Mouse (Mus musculus): Measurements from ENCODE around the gene Rhot1. TPM values are rescaled to one million over a fixed set of nuclear protein-coding genes. Genes with fewer than 3 reads are reported as not detected.

The Rhot1 gene
- polyA plus RNA-seq, 1 experiment, result 24.9 TPM

- no peaks in the 10 kb centered on the region for H3K27me3 ChIP-seq (ENCODE audit: control insufficient read depth, insufficient read depth, insufficient read length)
- H3K4me2 ChIP-seq (ENCODE audit: low read depth), result no peak overlapping the region
- H3ac ChIP-seq (ENCODE audit: control insufficient read depth, insufficient read length), result no peak overlapping the region
- no peaks in the 10 kb centered on the region for H3K36me3 ChIP-seq (ENCODE audit: control insufficient read depth, insufficient read depth)
- no peaks in the 10 kb centered on the region for H3K79me2 ChIP-seq (ENCODE audit: control insufficient read depth, insufficient read depth)
- no peak overlapping the region for H3K4me3 ChIP-seq
- TF ChIP-seq TCF3 (IDR thresholded peaks at IDR 0.05; ENCODE audit: insufficient read length, low read depth), result no peak
- no peak for TF ChIP-seq REST (IDR thresholded peaks at IDR 0.05; ENCODE audit: insufficient read depth, insufficient read length)
- no peak for TF ChIP-seq CEBPB (IDR thresholded peaks at IDR 0.05; ENCODE audit: insufficient read depth, poor library complexity, severe bottlenecking)
- no peak for TF ChIP-seq POLR2AphosphoS2 (IDR thresholded peaks at IDR 0.05; ENCODE audit: insufficient read length, low read depth)
- no peak for TF ChIP-seq SRF (IDR thresholded peaks at IDR 0.05; ENCODE audit: control insufficient read depth, insufficient read length, low read depth)
- TF ChIP-seq E2F4 (IDR thresholded peaks at IDR 0.05; ENCODE audit: insufficient read depth), result no peak
- no peak for TF ChIP-seq TCF12 (IDR thresholded peaks at IDR 0.05; ENCODE audit: insufficient read depth, poor library complexity, severe bottlenecking)
- no peak for TF ChIP-seq MYOG (IDR thresholded peaks at IDR 0.05; ENCODE audit: control insufficient read depth in 1 of 3, insufficient read depth in 1 of 3, insufficient read length in 2 of 3, low read depth in 2 of 3)
- no peak for TF ChIP-seq MYOD1 (IDR thresholded peaks at IDR 0.05; ENCODE audit: control insufficient read depth in 1 of 3, insufficient read length in 2 of 3, low read depth in 2 of 3)
- TF ChIP-seq MAX (IDR thresholded peaks at IDR 0.05; ENCODE audit: low read depth), result no peak
- no peak for TF ChIP-seq POLR2A (IDR thresholded peaks at IDR 0.05; ENCODE audit: insufficient read length, low read depth)
- TF ChIP-seq USF1 (IDR thresholded peaks at IDR 0.05; ENCODE audit: low read depth), result no peak
Observed at GRCm38 (mm10) chr11:80202296-80202695, 6.5 kb upstream of the Rhot1 start.

- no peaks in the 10 kb centered on the region for H3K27me3 ChIP-seq (ENCODE audit: control insufficient read depth, insufficient read depth, insufficient read length)
- H3K36me3 ChIP-seq (ENCODE audit: control insufficient read depth, insufficient read depth), result no peaks in the 10 kb centered on the region
- TF ChIP-seq POLR2AphosphoS2 (IDR thresholded peaks at IDR 0.05; ENCODE audit: insufficient read length, low read depth), result no peak
- TF ChIP-seq MAX (IDR thresholded peaks at IDR 0.05; ENCODE audit: low read depth), result no peak
- no peak for TF ChIP-seq E2F4 (IDR thresholded peaks at IDR 0.05; ENCODE audit: insufficient read depth)
- TF ChIP-seq MYOG (IDR thresholded peaks at IDR 0.05; ENCODE audit: control insufficient read depth in 1 of 3, insufficient read depth in 1 of 3, insufficient read length in 2 of 3, low read depth in 2 of 3), result no peak
- no peak for TF ChIP-seq REST (IDR thresholded peaks at IDR 0.05; ENCODE audit: insufficient read depth, insufficient read length)
- TF ChIP-seq USF1 (IDR thresholded peaks at IDR 0.05; ENCODE audit: low read depth), result no peak
- TF ChIP-seq TCF3 (IDR thresholded peaks at IDR 0.05; ENCODE audit: insufficient read length, low read depth), result no peak
- no peak for TF ChIP-seq MYOD1 (IDR thresholded peaks at IDR 0.05; ENCODE audit: control insufficient read depth in 1 of 3, insufficient read length in 2 of 3, low read depth in 2 of 3)
- TF ChIP-seq SRF (IDR thresholded peaks at IDR 0.05; ENCODE audit: control insufficient read depth, insufficient read length, low read depth), result no peak
- no peak for TF ChIP-seq CEBPB (IDR thresholded peaks at IDR 0.05; ENCODE audit: insufficient read depth, poor library complexity, severe bottlenecking)
- TF ChIP-seq POLR2A (IDR thresholded peaks at IDR 0.05; ENCODE audit: insufficient read length, low read depth), result no peak
- TF ChIP-seq TCF12 (IDR thresholded peaks at IDR 0.05; ENCODE audit: insufficient read depth, poor library complexity, severe bottlenecking), result no peak
- H3ac ChIP-seq (ENCODE audit: control insufficient read depth, insufficient read length), result no peak overlapping the region
- no peak overlapping the region for H3K4me3 ChIP-seq
- H3K79me2 ChIP-seq (ENCODE audit: control insufficient read depth, insufficient read depth), result no peaks in the 10 kb centered on the region
- H3K4me2 ChIP-seq (ENCODE audit: low read depth), result no peak overlapping the region
Observed at GRCm38 (mm10) chr11:80204037-80204436, 4.8 kb upstream of the Rhot1 start.

GRCm38 (mm10) chr11:80204941-80205340, 3.9 kb upstream of the Rhot1 start:
- Histone ChIP-seq H3ac (ENCODE audit: control insufficient read depth, insufficient read length) (no peak overlapping the region), H3K27me3 (ENCODE audit: control insufficient read depth, insufficient read depth, insufficient read length) (no peaks in the 10 kb centered on the region)
- TF ChIP-seq CEBPB (IDR thresholded peaks at IDR 0.05; ENCODE audit: insufficient read depth, poor library complexity, severe bottlenecking) (no peak), MYOG (IDR thresholded peaks at IDR 0.05; ENCODE audit: control insufficient read depth in 1 of 3, insufficient read depth in 1 of 3, insufficient read length in 2 of 3, low read depth in 2 of 3) (no peak), TCF3 (IDR thresholded peaks at IDR 0.05; ENCODE audit: insufficient read length, low read depth) (no peak), MYOD1 (IDR thresholded peaks at IDR 0.05; ENCODE audit: control insufficient read depth in 1 of 3, insufficient read length in 2 of 3, low read depth in 2 of 3) (no peak), SRF (IDR thresholded peaks at IDR 0.05; ENCODE audit: control insufficient read depth, insufficient read length, low read depth) (no peak), POLR2A (IDR thresholded peaks at IDR 0.05; ENCODE audit: insufficient read length, low read depth) (no peak), MAX (IDR thresholded peaks at IDR 0.05; ENCODE audit: low read depth) (no peak), TCF12 (IDR thresholded peaks at IDR 0.05; ENCODE audit: insufficient read depth, poor library complexity, severe bottlenecking) (no peak), POLR2AphosphoS2 (IDR thresholded peaks at IDR 0.05; ENCODE audit: insufficient read length, low read depth) (no peak), E2F4 (IDR thresholded peaks at IDR 0.05; ENCODE audit: insufficient read depth) (no peak), USF1 (IDR thresholded peaks at IDR 0.05; ENCODE audit: low read depth) (no peak), REST (IDR thresholded peaks at IDR 0.05; ENCODE audit: insufficient read depth, insufficient read length) (no peak)

GRCm38 (mm10) chr11:80208465-80208859, 357 bp upstream of the Rhot1 start:
- peak overlapping the region; percentile 37 for H3K4me2 ChIP-seq (ENCODE audit: low read depth)
- peak overlapping the region; percentile 17 for H3ac ChIP-seq (ENCODE audit: control insufficient read depth, insufficient read length)
- H3K79me2 ChIP-seq (ENCODE audit: control insufficient read depth, insufficient read depth), result peaks cover 39% of the 10 kb centered on the region
- no peaks in the 10 kb centered on the region for H3K27me3 ChIP-seq (ENCODE audit: control insufficient read depth, insufficient read depth, insufficient read length)
- H3K4me3 ChIP-seq, result peak overlapping the region; percentile 80
- TF ChIP-seq POLR2AphosphoS2 (IDR thresholded peaks at IDR 0.05; ENCODE audit: insufficient read length, low read depth) (no peak), TCF3 (IDR thresholded peaks at IDR 0.05; ENCODE audit: insufficient read length, low read depth) (no peak), SRF (IDR thresholded peaks at IDR 0.05; ENCODE audit: control insufficient read depth, insufficient read length, low read depth) (no peak), USF1 (IDR thresholded peaks at IDR 0.05; ENCODE audit: low read depth) (no peak), CEBPB (IDR thresholded peaks at IDR 0.05; ENCODE audit: insufficient read depth, poor library complexity, severe bottlenecking) (no peak), E2F4 (IDR thresholded peaks at IDR 0.05; ENCODE audit: insufficient read depth) (no peak), REST (IDR thresholded peaks at IDR 0.05; ENCODE audit: insufficient read depth, insufficient read length) (no peak), MAX (IDR thresholded peaks at IDR 0.05; ENCODE audit: low read depth) (no peak), MYOD1 (IDR thresholded peaks at IDR 0.05; ENCODE audit: control insufficient read depth in 1 of 3, insufficient read length in 2 of 3, low read depth in 2 of 3) (no peak), TCF12 (IDR thresholded peaks at IDR 0.05; ENCODE audit: insufficient read depth, poor library complexity, severe bottlenecking) (no peak), POLR2A (IDR thresholded peaks at IDR 0.05; ENCODE audit: insufficient read length, low read depth) (no peak), MYOG (IDR thresholded peaks at IDR 0.05; ENCODE audit: control insufficient read depth in 1 of 3, insufficient read depth in 1 of 3, insufficient read length in 2 of 3, low read depth in 2 of 3) (no peak)
- H3K36me3 ChIP-seq (ENCODE audit: control insufficient read depth, insufficient read depth), result no peaks in the 10 kb centered on the region

More at GRCm38 (mm10) chr11:80204941-80205340, 3.9 kb upstream of the Rhot1 start:
- no peaks in the 10 kb centered on the region for H3K36me3 ChIP-seq (ENCODE audit: control insufficient read depth, insufficient read depth)
- H3K79me2 ChIP-seq (ENCODE audit: control insufficient read depth, insufficient read depth), result peaks cover 4% of the 10 kb centered on the region
- H3K4me2 ChIP-seq (ENCODE audit: low read depth), result no peak overlapping the region
- no peak overlapping the region for H3K4me3 ChIP-seq

All from myocyte (in vitro differentiated cells).